Mouse (Mus musculus) limb, embryonic 11.5 days (tissue): Measurements from ENCODE around the gene Ift140. TPM values are rescaled to one million over a fixed set of nuclear protein-coding genes. Genes with fewer than 3 reads are reported as not detected.

Experiments used
- ATAC-seq: fragments of 200-750 bp; cut with Nextera tagmentation; 2 replicates; pipeline ENCODE4 v1.8.0; 2017; ENCODE audit warnings: low read depth; ENCODE audit not compliant: insufficient number of reproducible peaks, low FRiP score, low TSS enrichment
- DNase-seq: peaks from one replicate; pipeline ENCODE4 v3.0.0-alpha.2; 2015; ENCODE audit warnings: low spot score
- H3K27ac ChIP-seq: fragments of 300-500 bp; sonication (generic); replicated peaks from 2 replicates; pipeline ENCODE4 v1.5.1; 2014; ENCODE audit warnings: low read depth, mild to moderate bottlenecking, low read length
- H3K27me3 ChIP-seq: fragments of 300-500 bp; sonication (generic); 2 replicates; pipeline ENCODE4 v1.6.1; 2014; ENCODE audit warnings: mild to moderate bottlenecking, low read length, mixed read lengths; ENCODE audit not compliant: control insufficient read depth, insufficient read depth
- H3K36me3 ChIP-seq: fragments of 300-500 bp; sonication (generic); 2 replicates; pipeline ENCODE4 v1.6.1; 2014; ENCODE audit warnings: mild to moderate bottlenecking, low read length, moderate library complexity, mixed read lengths; ENCODE audit not compliant: control insufficient read depth, insufficient read depth
- H3K4me1 ChIP-seq: fragments of 300-500 bp; sonication (generic); 2 replicates; pipeline ENCODE4 v1.6.1; 2014; ENCODE audit warnings: low read length, mixed read lengths; ENCODE audit not compliant: control insufficient read depth, insufficient read depth
- H3K4me2 ChIP-seq: fragments of 300-500 bp; sonication (generic); 2 replicates; pipeline ENCODE4 v1.6.1; 2014; ENCODE audit warnings: low read depth, mild to moderate bottlenecking, moderate library complexity; ENCODE audit not compliant: severe bottlenecking
- H3K4me3 ChIP-seq: fragments of 300-500 bp; sonication (generic); 2 replicates; pipeline ENCODE4 v1.5.1; 2014; ENCODE audit warnings: low read depth, low read length
- H3K9ac ChIP-seq: fragments of 300-500 bp; sonication (generic); 2 replicates; pipeline ENCODE4 v1.6.1; 2014; ENCODE audit warnings: mild to moderate bottlenecking, low read length
- H3K9me3 ChIP-seq: fragments of 300-500 bp; sonication (generic); 2 replicates; pipeline ENCODE4 v1.6.1; 2016; ENCODE audit warnings: low read length; ENCODE audit not compliant: control insufficient read depth
- WGBS: fragments of 180-500 bp; shearing (Covaris S2); extraction: QIAGEN DNeasy Blood & Tissue Kit; methylation state at CpG from one replicate; pipeline ENCODE4 v1.1.7; 2014; 5-methylcytosine and 5-hydroxymethylcytosine counted together
- polyA plus RNA-seq: library from polyadenylated mRNA; unstranded; fragments of >200 nt; fragmentation: Nextera tagmentation; extraction: Ambion mirVana; gene quantifications from 2 replicates; pipeline ENCODE4 v1.2.1, GENCODE M21; 2014

Ift140 gene
- polyA plus RNA-seq, 1 experiment from 2014 or later: 21.0 TPM

DNA sequence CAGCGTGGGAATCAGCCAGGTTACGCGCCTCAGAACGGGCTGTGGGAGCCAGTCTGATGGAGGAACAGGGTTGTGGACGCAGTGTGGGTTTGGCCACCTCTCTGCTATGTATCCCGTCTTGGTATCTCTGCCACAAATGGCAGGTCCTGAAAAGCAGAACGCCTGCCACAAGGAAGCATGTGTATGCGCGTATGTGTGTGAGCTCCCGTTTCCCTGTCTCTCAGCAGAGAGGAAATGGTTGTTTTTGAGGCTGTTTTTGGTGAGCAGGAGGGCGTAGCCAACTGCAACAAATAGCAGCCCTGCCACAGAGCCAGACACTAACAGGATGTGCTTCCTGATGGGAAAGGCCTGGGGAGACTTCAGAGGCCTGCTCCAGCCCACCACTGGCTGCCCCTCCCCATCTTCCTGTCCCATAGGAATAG lies 65.1 kb downstream of the Ift140 start:
- peaks cover 30% of the 10 kb centered on the region for H3K4me1 ChIP-seq
- WGBS: 70% methylated on average over 11 of the region's 11 CpGs
- peaks cover 2% of the 10 kb centered on the region; the same call in 1 of the 2 replicates for H3K36me3 ChIP-seq
- H3K9me3 ChIP-seq: no peaks in the 10 kb centered on the region
- H3K4me2 ChIP-seq: no peak overlapping the region
- no peak for DNase-seq
- no peak overlapping the region; the same call in 1 of the 2 replicates for H3K4me3 ChIP-seq
- no peak for ATAC-seq
- peak overlapping the region; percentile 22; the same call in 1 of the 2 replicates for H3K9ac ChIP-seq
- peak overlapping the region; percentile 30; the same call in 1 of the 2 replicates for H3K27ac ChIP-seq
- no peaks in the 10 kb centered on the region for H3K27me3 ChIP-seq

DNA sequence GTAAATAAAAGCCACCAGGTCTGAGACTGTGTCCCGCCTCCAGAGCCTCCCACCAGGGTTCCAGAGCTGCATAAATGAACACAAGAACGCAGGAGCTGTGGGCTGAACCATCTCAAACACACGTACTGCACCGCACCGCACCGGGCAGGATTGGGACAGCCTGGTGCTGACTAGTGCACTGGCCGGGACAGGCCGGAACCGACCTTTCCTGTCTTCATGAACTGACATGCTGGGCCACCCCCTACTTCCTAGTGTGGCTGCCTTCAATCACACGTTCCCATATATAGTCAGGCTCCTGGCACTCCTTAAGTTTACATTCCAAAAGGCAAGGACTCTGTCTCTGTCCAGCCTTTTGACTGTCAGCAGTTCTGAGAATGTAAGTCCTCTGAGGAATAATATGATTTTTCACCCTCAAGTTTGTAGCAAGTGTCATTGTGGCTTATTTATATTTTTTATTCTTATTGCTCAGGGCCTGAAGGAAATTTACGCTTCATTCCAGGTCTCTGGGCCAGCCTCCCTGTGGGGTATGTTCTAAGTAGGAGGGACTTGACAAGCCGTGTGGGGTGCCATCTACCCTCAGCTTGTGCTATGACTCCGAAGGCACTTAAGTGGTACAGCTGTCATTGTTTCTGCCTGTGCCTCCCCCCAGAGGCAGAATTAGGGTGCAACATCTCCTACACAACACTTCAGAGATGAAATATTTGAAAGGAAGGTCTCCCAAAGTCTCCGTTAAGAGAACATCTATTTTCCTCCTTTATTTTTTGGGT lies 66.4 kb downstream of the Ift140 start:
- H3K9ac ChIP-seq: no peak overlapping the region
- no peak overlapping the region for H3K4me2 ChIP-seq
- peak; percentile 26 for DNase-seq

DNA sequence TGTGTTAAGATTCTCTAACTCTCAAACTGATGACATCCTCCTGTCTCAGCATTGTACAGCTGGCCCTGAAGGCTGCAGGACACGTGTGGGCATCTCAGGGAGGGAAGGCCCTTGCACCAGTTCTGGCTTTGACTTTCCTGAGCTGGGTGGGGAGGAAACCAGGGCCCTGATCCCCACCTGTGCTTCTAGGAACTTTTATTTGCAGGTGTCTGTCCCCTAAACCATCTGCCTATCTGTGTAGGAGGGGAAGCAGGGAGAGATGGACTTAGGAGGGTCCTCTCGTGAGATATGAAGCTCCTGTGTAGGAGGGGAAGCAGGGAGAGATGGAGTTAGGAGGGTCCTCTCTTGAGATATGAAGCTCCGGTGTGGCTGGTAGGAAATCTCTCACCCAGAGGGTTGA lies 67.0 kb downstream of the Ift140 start:
- no peak overlapping the region for H3K27ac ChIP-seq
- H3K4me2 ChIP-seq: no peak overlapping the region
- H3K4me3 ChIP-seq: no peak overlapping the region
- H3K4me1 ChIP-seq: peaks cover 30% of the 10 kb centered on the region
- DNase-seq (no peak), ATAC-seq (no peak)
- H3K27me3 ChIP-seq: no peaks in the 10 kb centered on the region
- 48% methylated on average over 3 of the region's 3 CpGs for WGBS
- no peaks in the 10 kb centered on the region for H3K9me3 ChIP-seq
- peaks cover 2% of the 10 kb centered on the region; the same call in 1 of the 2 replicates for H3K36me3 ChIP-seq
- no peak overlapping the region for H3K9ac ChIP-seq

More for the DNA sequence above, 66.4 kb downstream of the Ift140 start:
- Histone ChIP-seq H3K36me3 (peaks cover 2% of the 10 kb centered on the region; the same call in 1 of the 2 replicates), H3K27me3 (no peaks in the 10 kb centered on the region), H3K4me1 (peaks cover 30% of the 10 kb centered on the region), H3K4me3 (no peak overlapping the region), H3K27ac (peak overlapping the region; percentile 57; the same call in 1 of the 2 replicates), H3K9me3 (no peaks in the 10 kb centered on the region)
- ATAC-seq: no peak
- 55% methylated on average over 14 of the region's 14 CpGs for WGBS

DNA sequence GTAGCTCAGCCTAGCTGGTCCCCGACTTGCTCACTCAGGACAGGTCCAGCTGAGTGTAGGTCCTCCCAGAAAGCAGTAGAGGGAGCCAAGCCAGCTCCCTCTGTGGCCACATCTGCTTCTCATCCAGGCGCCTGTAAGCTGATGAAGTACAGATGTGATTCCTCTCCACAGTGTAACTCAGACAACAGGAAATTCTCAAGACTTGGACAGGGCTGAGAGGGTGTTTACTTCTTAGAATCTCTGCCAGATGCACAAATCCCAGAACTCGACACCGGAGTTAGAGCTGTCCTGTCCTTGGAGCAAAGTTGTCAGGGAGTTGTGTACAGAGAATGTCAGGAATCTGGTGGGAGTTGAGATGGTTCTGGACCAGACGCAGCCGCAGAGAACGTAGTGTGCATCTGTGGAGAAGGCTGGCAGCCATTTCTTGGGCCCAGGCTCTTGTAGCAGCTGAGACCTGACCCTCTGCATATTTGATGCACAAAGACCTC lies 67.6 kb downstream of the Ift140 start, which contains the start of gene Tmem204:
Gene Tmem204, minus strand, starts transcription at position 148 of the 488 bp plus-strand sequence.
- ATAC-seq (peak; percentile 93), DNase-seq (peak; percentile 90)
- Histone ChIP-seq H3K36me3 (peaks cover 5% of the 10 kb centered on the region), H3K4me1 (peaks cover 30% of the 10 kb centered on the region), H3K9ac (peak within 1 kb of the TSS; percentile 48), H3K4me2 (0 out of 2 replicates have a peak within 1 kb of the TSS, but pooled peaks have one; percentile 13), H3K27me3 (no peaks in the 10 kb centered on the region), H3K4me3 (no peak within 1 kb of the TSS), H3K9me3 (no peaks in the 10 kb centered on the region), H3K27ac (peak within 1 kb of the TSS; percentile 95)
- WGBS: 12% methylated on average over 7 of the region's 7 CpGs

DNA sequence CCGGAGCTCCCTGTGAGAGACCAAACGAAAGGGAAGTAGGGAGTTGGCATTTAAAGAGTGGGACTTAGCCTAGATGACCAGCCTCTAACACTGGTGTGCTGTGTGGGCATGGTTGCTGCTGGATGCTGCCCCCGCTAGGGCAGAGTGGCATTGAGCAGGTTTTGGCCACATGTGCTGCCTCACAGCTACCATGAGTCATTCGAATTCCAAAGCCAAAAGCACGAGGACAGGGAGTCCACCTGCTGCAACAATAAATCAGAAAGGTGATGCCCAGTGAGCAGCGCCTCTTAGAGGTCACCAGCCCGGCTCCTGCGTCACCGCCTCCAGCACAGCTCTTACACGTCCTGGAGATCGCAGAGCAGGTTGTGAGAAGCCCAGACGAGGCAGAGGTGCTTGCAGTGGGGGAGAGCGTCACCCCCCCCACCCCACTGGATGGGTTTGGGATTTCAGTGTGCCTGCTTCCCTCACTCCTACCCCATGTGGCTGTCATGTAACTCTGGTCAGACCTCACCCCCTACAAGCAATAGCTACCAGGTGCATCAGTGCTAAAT lies 69.0 kb downstream of the Ift140 start:
- no peak overlapping the region for H3K4me2 ChIP-seq
- DNase-seq (peak; percentile 40), ATAC-seq (no peak)
- no peaks in the 10 kb centered on the region for H3K27me3 ChIP-seq
- no peak overlapping the region for H3K9ac ChIP-seq
- H3K4me3 ChIP-seq: no peak overlapping the region
- H3K36me3 ChIP-seq: peaks cover 5% of the 10 kb centered on the region
- no peaks in the 10 kb centered on the region for H3K9me3 ChIP-seq
- H3K4me1 ChIP-seq: peaks cover 30% of the 10 kb centered on the region
- H3K27ac ChIP-seq: peak overlapping the region; percentile 95; the same call in 1 of the 2 replicates
- 67% methylated on average over 13 of the region's 13 CpGs for WGBS

DNA sequence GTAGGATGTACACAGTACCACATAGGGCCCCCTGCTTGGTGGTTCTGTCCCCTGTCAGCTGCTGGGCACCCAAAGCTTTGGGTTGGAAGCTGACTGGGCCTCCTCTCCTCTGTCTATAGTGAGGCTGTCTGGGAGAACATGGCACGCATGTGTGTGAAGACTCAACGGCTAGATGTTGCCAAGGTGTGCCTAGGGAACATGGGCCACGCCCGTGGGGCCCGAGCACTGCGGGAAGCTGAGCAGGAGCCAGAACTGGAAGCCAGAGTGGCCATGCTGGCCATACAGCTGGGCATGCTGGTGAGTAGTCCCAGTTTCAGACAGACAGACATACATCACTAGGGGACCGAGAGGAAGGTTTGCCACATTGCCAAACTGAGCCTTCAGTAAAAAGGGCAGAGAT lies 70.8 kb downstream of the Ift140 start:
- Histone ChIP-seq H3K4me2 (no peak overlapping the region), H3K9ac (no peak overlapping the region), H3K27ac (no peak overlapping the region), H3K4me3 (no peak overlapping the region), H3K9me3 (no peaks in the 10 kb centered on the region), H3K27me3 (no peaks in the 10 kb centered on the region), H3K36me3 (peaks cover 5% of the 10 kb centered on the region), H3K4me1 (peaks cover 24% of the 10 kb centered on the region)
- ATAC-seq (no peak), DNase-seq (no peak)
- WGBS: 87% methylated on average over 7 of the region's 7 CpGs

DNA sequence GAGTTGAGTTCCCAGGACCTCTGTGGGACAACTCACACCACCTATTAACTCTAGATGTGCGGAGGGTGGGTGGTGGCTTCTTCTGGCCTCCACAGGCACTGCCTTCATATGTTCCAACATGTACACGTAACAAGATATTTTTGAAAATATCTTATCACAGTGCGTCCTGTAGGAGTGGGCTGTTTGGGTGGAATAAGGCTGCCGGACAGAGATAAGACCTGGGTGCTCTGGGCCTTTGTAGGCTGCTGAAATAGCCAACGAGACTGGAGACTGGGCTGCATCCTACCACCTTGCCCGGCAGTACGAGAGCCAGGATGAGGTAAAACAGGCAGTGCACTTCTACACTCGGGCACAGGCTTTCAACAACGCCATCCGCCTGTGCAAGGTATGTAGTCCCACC lies 73.3 kb downstream of the Ift140 start:
- no peak overlapping the region for H3K4me2 ChIP-seq
- H3K9me3 ChIP-seq: no peaks in the 10 kb centered on the region
- H3K9ac ChIP-seq: no peak overlapping the region
- H3K27ac ChIP-seq: no peak overlapping the region
- H3K4me1 ChIP-seq: peaks cover 7% of the 10 kb centered on the region
- no peak overlapping the region for H3K4me3 ChIP-seq
- DNase-seq (no peak), ATAC-seq (0 out of 2 replicates have a peak, but pooled peaks have one; percentile 15)
- H3K27me3 ChIP-seq: no peaks in the 10 kb centered on the region
- WGBS: 94% methylated on average over 10 of the region's 10 CpGs
- peaks cover 5% of the 10 kb centered on the region for H3K36me3 ChIP-seq

DNA sequence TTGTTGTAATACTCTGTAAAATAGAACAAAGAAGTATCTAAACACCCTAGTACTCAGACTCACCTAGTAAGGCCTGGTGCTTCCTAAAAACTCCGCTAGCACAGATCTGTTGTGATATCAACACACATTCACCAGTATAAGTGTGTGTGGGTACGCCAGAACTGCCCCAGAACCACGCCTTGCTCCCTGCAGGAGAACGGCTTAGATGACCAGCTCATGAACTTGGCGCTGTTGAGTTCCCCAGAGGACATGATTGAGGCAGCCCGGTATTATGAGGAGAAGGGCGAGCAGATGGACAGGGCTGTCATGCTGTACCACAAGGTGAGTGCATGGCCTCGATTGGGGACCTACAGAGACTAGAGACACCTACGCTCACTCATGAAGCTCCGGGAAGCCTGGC lies 74.6 kb downstream of the Ift140 start:
- ATAC-seq (no peak), DNase-seq (no peak)
- Histone ChIP-seq H3K9me3 (no peaks in the 10 kb centered on the region), H3K27me3 (no peaks in the 10 kb centered on the region), H3K4me2 (no peak overlapping the region), H3K36me3 (peaks cover 5% of the 10 kb centered on the region), H3K27ac (no peak overlapping the region), H3K9ac (no peak overlapping the region), H3K4me1 (no peaks in the 10 kb centered on the region; the same call in 1 of the 2 replicates), H3K4me3 (no peak overlapping the region)
- WGBS: 93% methylated on average over 10 of the region's 10 CpGs
